Mouse (Mus musculus) heart, embryonic 11.5 days (tissue): ENCODE measurements around the gene Mpo. TPM values are rescaled to one million over a fixed set of nuclear protein-coding genes. Genes with fewer than 3 reads are reported as not detected.

ENCODE experiments used
- ATAC-seq: fragments of 200-750 bp; cut with Nextera tagmentation; replicated peaks from 2 replicates; pipeline ENCODE4 v1.8.0; 2017; ENCODE audit warnings: moderate library complexity; ENCODE audit not compliant: insufficient number of reproducible peaks, low FRiP score, low TSS enrichment
- H3K27ac ChIP-seq: fragments of 300-500 bp; sonication (generic); 2 replicates; pipeline ENCODE4 v1.5.1; 2014; ENCODE audit warnings: mild to moderate bottlenecking, low read depth, low read length
- H3K27me3 ChIP-seq: fragments of 300-500 bp; sonication (generic); 2 replicates; pipeline ENCODE4 v1.6.1; 2014; ENCODE audit warnings: mild to moderate bottlenecking, low read length, mixed read lengths; ENCODE audit not compliant: control insufficient read depth, insufficient read depth
- H3K36me3 ChIP-seq: fragments of 300-500 bp; sonication (generic); 2 replicates; pipeline ENCODE4 v1.6.1; 2014; ENCODE audit warnings: mild to moderate bottlenecking, low read length, moderate library complexity, mixed read lengths; ENCODE audit not compliant: control insufficient read depth, insufficient read depth
- H3K4me1 ChIP-seq: fragments of 300-500 bp; sonication (generic); 2 replicates; pipeline ENCODE4 v1.6.1; 2014; ENCODE audit warnings: low read length; ENCODE audit not compliant: control insufficient read depth, insufficient read depth
- H3K4me2 ChIP-seq: fragments of 300-500 bp; sonication (generic); 2 replicates; pipeline ENCODE4 v1.6.1; 2014; ENCODE audit warnings: mild to moderate bottlenecking, moderate library complexity
- H3K4me3 ChIP-seq: fragments of 300-500 bp; sonication (generic); 2 replicates; pipeline ENCODE4 v1.5.1; 2014; ENCODE audit warnings: low read depth, low read length
- H3K9ac ChIP-seq: fragments of 300-500 bp; sonication (generic); 2 replicates; pipeline ENCODE4 v1.6.1; 2014; ENCODE audit warnings: mild to moderate bottlenecking, low read depth, low read length, moderate library complexity
- H3K9me3 ChIP-seq: fragments of 300-500 bp; sonication (generic); replicated peaks from 2 replicates; pipeline ENCODE4 v1.6.1; 2016; ENCODE audit warnings: low read length; ENCODE audit not compliant: control insufficient read depth
- WGBS: fragments of 180-500 bp; shearing (Covaris S2); extraction: QIAGEN DNeasy Blood & Tissue Kit; methylation state at CpG from one replicate; pipeline ENCODE4 v1.1.7; 2014; ENCODE audit not compliant: insufficient replicate concordance; 5-methylcytosine and 5-hydroxymethylcytosine counted together
- polyA plus RNA-seq: library from polyadenylated mRNA; unstranded; fragments of >200 nt; fragmentation: Nextera tagmentation; extraction: Ambion mirVana; gene quantifications from 2 replicates; pipeline ENCODE4 v1.2.1, GENCODE M21; 2014

Gene Mpo
- polyA plus RNA-seq, 1 experiment from 2014 or later = 9.4 TPM

DNA sequence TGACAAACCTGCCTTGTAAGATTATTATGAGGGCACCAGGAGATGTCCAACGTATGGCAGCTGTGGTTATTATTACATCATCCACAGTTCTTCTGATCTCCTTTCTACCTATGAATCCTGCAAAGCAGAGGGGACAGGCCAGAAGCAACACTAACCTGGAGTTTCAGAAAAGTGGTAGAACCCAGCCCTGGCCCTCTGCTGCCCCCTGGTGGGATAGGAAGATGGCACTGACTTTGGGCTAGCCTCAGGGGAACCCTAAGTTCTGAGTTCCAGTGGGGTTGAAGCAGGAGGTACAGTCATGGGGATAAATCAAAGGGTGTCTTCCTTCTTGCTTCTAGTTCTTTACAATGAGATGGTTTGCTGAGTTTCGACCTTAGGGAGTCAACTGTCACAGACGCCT, 22.4 kb upstream of the Mpo start:
- Histone ChIP-seq H3K4me2 (no peak overlapping the region), H3K27me3 (peaks cover 37% of the 10 kb centered on the region), H3K4me3 (no peak overlapping the region), H3K9me3 (no peaks in the 10 kb centered on the region), H3K36me3 (no peaks in the 10 kb centered on the region), H3K9ac (no peak overlapping the region), H3K4me1 (no peaks in the 10 kb centered on the region), H3K27ac (no peak overlapping the region)
- ATAC-seq = no peak
- WGBS = 51% methylated on average over 3 of the region's 3 CpGs

DNA sequence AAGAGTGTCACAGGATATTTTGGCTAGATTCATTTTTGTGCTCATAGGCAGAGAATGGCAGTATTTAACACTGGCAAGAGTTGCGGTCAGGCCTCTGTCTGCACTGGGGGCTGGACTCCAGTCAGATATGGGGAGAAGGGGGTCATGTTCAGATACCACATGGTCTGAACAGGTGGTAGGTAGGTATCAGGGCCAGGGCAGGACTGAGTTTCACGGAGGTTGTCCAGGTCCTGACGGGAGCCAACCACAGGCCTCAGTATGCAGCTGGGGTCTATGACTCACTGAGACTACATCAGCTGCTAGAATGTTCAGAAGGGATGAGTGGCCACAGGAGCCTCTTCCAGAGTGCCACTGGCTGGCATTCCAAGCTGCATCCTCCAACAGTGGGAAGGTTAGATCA, 21.0 kb upstream of the Mpo start:
- Histone ChIP-seq H3K4me2 (no peak overlapping the region), H3K9ac (no peak overlapping the region), H3K36me3 (no peaks in the 10 kb centered on the region), H3K4me3 (no peak overlapping the region), H3K27me3 (peaks cover 31% of the 10 kb centered on the region), H3K27ac (no peak overlapping the region), H3K4me1 (no peaks in the 10 kb centered on the region), H3K9me3 (no peaks in the 10 kb centered on the region)
- 84% methylated on average over 3 of the region's 3 CpGs for WGBS
- no peak for ATAC-seq

DNA sequence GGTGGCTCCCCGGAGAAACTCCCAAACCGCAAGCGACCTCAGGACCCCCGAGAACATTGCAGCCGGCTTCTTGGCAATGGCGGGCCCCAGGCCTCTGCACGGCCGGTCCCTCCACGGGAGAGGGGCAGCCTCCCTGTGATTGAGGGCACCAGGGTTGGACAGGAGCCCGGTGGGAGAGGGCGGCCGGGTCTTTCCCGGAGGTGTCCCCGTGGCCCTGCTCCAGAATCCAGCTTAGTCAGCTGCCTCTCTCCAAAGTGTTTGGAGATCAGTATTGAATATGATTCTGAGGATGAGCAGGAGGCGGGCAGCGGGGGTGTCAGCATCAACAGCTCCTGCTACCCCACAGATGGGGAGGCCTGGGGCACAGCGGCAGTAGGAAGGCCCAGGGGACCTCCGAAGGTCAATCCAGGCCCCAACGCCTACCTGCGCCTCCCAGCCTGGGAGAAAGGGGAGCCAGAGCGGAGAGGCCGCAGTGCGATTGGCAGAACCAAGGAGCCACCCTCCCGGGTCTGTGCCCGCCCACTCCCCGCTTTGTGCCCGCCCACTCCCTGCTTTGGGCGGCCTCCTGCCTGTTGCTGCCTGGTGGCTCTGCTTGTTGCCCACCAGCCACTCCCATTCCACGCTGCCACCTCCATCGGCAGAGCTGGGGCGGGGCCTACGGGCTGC, 15.1 kb upstream of the Mpo start:
- 6% methylated on average over 32 of the region's 32 CpGs for WGBS
- peak; percentile 28; the same call in 1 of the 2 replicates for ATAC-seq
- H3K27me3 ChIP-seq = peaks cover 50% of the 10 kb centered on the region

DNA sequence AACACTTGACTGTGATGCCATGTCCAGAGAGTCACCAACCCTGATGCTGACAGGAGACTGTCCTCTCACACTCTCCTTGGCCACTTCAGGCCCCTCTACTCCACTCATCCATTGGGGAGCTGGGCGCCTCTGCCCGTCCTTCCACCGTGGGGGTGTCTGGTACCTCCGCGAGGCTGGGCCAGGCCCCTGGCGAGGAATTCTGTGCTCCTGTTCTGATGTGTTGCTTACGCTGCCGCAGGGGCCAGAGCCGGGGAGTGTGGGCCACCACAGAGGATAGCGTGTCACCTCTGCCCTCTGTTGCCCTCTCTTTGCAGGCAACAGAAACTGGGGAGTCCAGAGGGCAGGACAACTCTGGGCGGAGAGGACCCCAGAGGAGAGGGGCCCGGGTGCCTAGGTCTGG, 14.5 kb upstream of the Mpo start:
- Histone ChIP-seq H3K4me3 (peak overlapping the region; percentile 40), H3K27ac (no peak overlapping the region), H3K36me3 (no peaks in the 10 kb centered on the region), H3K9ac (0 out of 2 replicates have a peak overlapping the region, but pooled peaks have one; percentile 44), H3K9me3 (no peaks in the 10 kb centered on the region), H3K4me1 (peaks cover 12% of the 10 kb centered on the region), H3K27me3 (peaks cover 52% of the 10 kb centered on the region), H3K4me2 (peak overlapping the region; percentile 73)
- WGBS = 32% methylated on average over 12 of the region's 12 CpGs
- no peak for ATAC-seq

More for the DNA sequence above, 15.1 kb upstream of the Mpo start:
- Histone ChIP-seq H3K9ac (peak overlapping the region; percentile 68), H3K27ac (no peak overlapping the region), H3K4me1 (peaks cover 12% of the 10 kb centered on the region), H3K4me3 (peak overlapping the region; percentile 40), H3K4me2 (peak overlapping the region; percentile 73), H3K36me3 (no peaks in the 10 kb centered on the region), H3K9me3 (no peaks in the 10 kb centered on the region)

DNA sequence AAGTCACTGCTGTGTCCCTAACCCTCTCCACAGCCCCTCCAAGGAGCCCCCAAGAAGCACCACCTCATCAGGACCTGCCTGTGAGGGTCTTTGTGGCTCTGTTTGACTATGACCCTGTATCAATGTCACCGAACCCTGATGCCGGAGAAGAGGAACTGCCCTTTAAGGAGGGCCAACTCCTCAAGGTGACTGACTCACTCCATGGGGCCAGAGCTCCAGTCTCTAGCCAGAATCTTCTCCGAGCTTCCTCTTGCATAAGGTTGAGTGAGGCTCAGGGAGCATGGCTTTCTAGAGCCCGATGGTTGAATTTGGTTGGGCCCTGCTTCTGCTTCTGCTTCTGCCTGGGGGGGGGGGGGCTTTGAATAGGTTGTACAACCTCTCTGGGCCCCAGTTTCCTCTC, 14.0 kb upstream of the Mpo start:
- Histone ChIP-seq H3K4me1 (peaks cover 12% of the 10 kb centered on the region), H3K9me3 (no peaks in the 10 kb centered on the region), H3K27ac (no peak overlapping the region), H3K4me2 (peak overlapping the region; percentile 73; the same call in 1 of the 2 replicates), H3K36me3 (no peaks in the 10 kb centered on the region), H3K27me3 (peaks cover 52% of the 10 kb centered on the region), H3K4me3 (no peak overlapping the region), H3K9ac (no peak overlapping the region)
- 85% methylated on average over 4 of the region's 4 CpGs for WGBS
- no peak for ATAC-seq

DNA sequence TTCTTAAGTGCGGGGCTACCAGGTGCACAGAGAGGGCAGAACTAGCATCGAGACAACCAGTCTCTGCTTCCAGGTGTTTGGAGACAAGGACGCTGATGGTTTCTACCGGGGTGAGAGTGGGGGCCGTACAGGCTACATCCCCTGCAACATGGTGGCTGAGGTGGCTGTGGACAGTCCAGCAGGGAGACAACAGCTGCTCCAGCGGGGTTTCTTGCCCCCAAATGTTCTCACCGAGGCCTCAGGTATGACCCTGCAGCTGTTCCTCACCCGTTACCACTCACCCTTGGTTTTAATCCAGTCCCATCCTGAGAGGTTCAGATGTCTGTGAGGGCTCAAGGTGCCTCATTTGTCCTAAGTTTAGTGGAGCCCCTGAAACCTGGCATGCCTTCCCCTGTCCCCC, 13.3 kb upstream of the Mpo start:
- Histone ChIP-seq H3K27ac (no peak overlapping the region), H3K4me1 (peaks cover 12% of the 10 kb centered on the region), H3K9ac (no peak overlapping the region), H3K4me2 (no peak overlapping the region), H3K4me3 (no peak overlapping the region), H3K9me3 (no peaks in the 10 kb centered on the region), H3K36me3 (no peaks in the 10 kb centered on the region), H3K27me3 (peaks cover 52% of the 10 kb centered on the region)
- ATAC-seq = no peak
- 73% methylated on average over 8 of the region's 8 CpGs for WGBS

DNA sequence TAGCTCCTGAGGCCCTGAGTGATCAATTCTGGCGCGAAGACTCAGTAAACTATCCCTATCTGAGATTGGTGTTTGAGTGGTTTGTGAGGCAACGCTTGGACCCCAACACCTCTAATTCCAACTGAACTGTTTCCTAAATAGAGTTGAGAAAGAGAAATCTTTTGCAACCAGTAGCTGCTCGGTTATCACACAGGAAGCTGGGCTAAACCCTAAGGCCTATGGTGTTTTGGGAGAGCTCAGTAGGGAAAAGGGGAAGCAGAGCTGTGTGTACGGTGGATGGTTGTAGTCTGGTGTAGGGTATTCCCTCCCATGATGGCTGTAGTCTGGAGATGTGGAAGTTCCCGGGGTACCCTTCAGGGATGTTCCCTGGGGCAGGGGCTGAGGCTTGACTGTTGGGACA, 3.3 kb upstream of the Mpo start:
- no peak for ATAC-seq
- H3K9me3 ChIP-seq = no peaks in the 10 kb centered on the region
- H3K36me3 ChIP-seq = no peaks in the 10 kb centered on the region
- H3K4me2 ChIP-seq = no peak overlapping the region
- no peaks in the 10 kb centered on the region for H3K4me1 ChIP-seq
- WGBS = 69% methylated on average over 6 of the region's 6 CpGs
- H3K4me3 ChIP-seq = no peak overlapping the region
- no peak overlapping the region for H3K9ac ChIP-seq
- H3K27ac ChIP-seq = no peak overlapping the region
- H3K27me3 ChIP-seq = no peaks in the 10 kb centered on the region

DNA sequence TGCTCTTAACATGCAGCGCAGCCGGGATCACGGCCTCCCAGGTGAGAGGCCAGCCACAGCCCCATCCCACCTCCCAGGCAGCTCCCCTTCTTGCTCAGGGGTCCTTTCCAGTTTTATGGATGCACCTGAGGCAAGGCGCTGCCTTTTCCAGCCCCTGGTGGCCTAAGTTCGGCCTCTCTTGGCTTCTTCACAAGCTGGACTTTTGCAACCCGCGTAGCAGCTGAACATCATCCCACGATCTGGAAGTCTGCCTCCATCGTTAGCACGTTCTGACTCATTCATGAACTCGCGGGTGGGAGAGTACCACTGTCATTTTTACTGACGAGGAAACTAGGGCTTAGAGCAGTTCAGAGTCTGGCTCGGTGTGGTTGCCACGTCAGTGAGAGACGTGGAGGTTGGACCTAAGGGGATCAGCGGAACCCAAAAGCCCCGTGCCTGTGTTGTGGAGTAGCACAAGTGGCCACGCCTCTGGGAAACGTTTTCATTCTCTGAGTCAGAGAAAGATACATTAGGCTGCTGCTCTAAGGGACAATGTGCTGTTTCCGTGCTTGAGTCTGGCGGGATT, 8.4 kb downstream of the Mpo start:
- Histone ChIP-seq H3K4me1 (no peaks in the 10 kb centered on the region), H3K27me3 (peaks cover 5% of the 10 kb centered on the region; the same call in 1 of the 2 replicates), H3K9ac (no peak overlapping the region), H3K36me3 (no peaks in the 10 kb centered on the region), H3K9me3 (no peaks in the 10 kb centered on the region), H3K4me3 (no peak overlapping the region), H3K27ac (no peak overlapping the region), H3K4me2 (no peak overlapping the region)
- 79% methylated on average over 22 of the region's 22 CpGs for WGBS
- no peak for ATAC-seq

DNA sequence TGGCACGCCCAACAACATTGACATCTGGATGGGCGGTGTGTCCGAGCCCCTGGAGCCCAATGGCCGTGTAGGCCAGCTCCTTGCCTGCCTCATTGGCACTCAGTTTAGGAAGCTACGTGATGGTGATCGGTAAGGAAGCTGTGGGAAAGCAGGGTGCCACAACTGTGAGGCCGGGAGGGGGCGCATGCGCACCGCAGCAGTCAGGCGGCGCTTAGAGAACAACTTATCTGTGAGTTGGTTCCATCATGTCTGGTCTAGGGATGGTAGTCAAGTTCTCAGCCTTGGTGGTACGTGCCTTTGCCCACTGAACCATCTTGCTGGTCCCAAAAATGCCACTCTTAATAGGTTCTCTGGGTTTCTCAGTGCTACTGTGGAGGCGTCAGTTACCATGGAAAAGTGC, 9.2 kb downstream of the Mpo start:
- H3K4me3 ChIP-seq = no peak overlapping the region
- ATAC-seq = no peak
- whole genome bisulfite sequencing = 49% methylated on average over 14 of the region's 14 CpGs
- H3K4me1 ChIP-seq = no peaks in the 10 kb centered on the region
- no peaks in the 10 kb centered on the region for H3K9me3 ChIP-seq
- H3K4me2 ChIP-seq = no peak overlapping the region
- no peak overlapping the region for H3K27ac ChIP-seq
- H3K27me3 ChIP-seq = peaks cover 5% of the 10 kb centered on the region; the same call in 1 of the 2 replicates
- H3K9ac ChIP-seq = no peak overlapping the region
- H3K36me3 ChIP-seq = no peaks in the 10 kb centered on the region
